Mouse (Mus musculus) heart, embryonic 14.5 days (tissue): ENCODE data around the gene Lmna. TPM values are rescaled to one million over a fixed set of nuclear protein-coding genes. Genes with fewer than 3 reads are reported as not detected.

Experiments used
- ATAC-seq: fragments of 200-750 bp; cut with Nextera tagmentation; 2 replicates; pipeline ENCODE4 v1.8.0; 2017; ENCODE audit warnings: low read depth, moderate TSS enrichment; ENCODE audit not compliant: insufficient number of reproducible peaks, insufficient read depth, low FRiP score
- H3K27ac ChIP-seq, 2 experiments: fragments of 200-500 bp in 1 of 2; fragments of 300-500 bp in 1 of 2; sonication (generic) in 1 of 2; replicated peaks in 1 of 2; 2 replicates each; pipeline ENCODE4 v1.5.1; 2012 to 2014; ENCODE audit warnings: low read depth in 2 of 2, low read length in 2 of 2, control low read depth in 1 of 2, mild to moderate bottlenecking in 1 of 2, mixed read lengths in 1 of 2; ENCODE audit not compliant: control insufficient read depth in 1 of 2, insufficient read depth in 1 of 2
- H3K27me3 ChIP-seq: fragments of 300-500 bp; sonication (generic); 2 replicates; pipeline ENCODE4 v1.6.1; 2014; ENCODE audit warnings: mild to moderate bottlenecking, low read length, control low read depth; ENCODE audit not compliant: control insufficient read depth, insufficient read depth
- H3K36me3 ChIP-seq: fragments of 300-500 bp; sonication (generic); 2 replicates; pipeline ENCODE4 v1.6.1; 2014; ENCODE audit warnings: mild to moderate bottlenecking, control low read depth, low read length, mixed read lengths; ENCODE audit not compliant: control insufficient read depth, insufficient read depth
- H3K4me1 ChIP-seq, 2 experiments: fragments of 200-500 bp in 1 of 2; fragments of 300-500 bp in 1 of 2; sonication (generic) in 1 of 2; 2 replicates each; pipeline ENCODE4 v1.6.1; 2012 to 2014; ENCODE audit warnings: low read length in 2 of 2, control low read depth in 1 of 2, mixed read lengths in 1 of 2; ENCODE audit not compliant: control insufficient read depth in 2 of 2, insufficient read depth in 2 of 2
- H3K4me2 ChIP-seq: fragments of 300-500 bp; sonication (generic); 2 replicates; pipeline ENCODE4 v1.6.1; 2014; ENCODE audit warnings: mild to moderate bottlenecking, low read length
- H3K4me3 ChIP-seq, 2 experiments: fragments of 200-500 bp in 1 of 2; fragments of 300-500 bp in 1 of 2; sonication (generic) in 1 of 2; 2 replicates each; pipeline ENCODE4 v1.5.1; 2012 to 2014; ENCODE audit warnings: low read length in 2 of 2, mild to moderate bottlenecking in 2 of 2, control low read depth in 1 of 2, low read depth in 1 of 2, moderate library complexity in 1 of 2; ENCODE audit not compliant: control insufficient read depth in 1 of 2, insufficient read depth in 1 of 2
- H3K9ac ChIP-seq: fragments of 300-500 bp; sonication (generic); 2 replicates; pipeline ENCODE4 v1.6.1; 2014; ENCODE audit warnings: mild to moderate bottlenecking, low read length
- H3K9me3 ChIP-seq: fragments of 300-500 bp; sonication (generic); 2 replicates; pipeline ENCODE4 v1.6.1; 2016; ENCODE audit warnings: low read length, control low read depth; ENCODE audit not compliant: control insufficient read depth
- WGBS: fragments of 180-500 bp; shearing (Covaris S2); extraction: QIAGEN DNeasy Blood & Tissue Kit; methylation state at CpG from one replicate; pipeline ENCODE4 v1.1.7; 2014; 5-methylcytosine and 5-hydroxymethylcytosine counted together
- polyA plus RNA-seq: library from polyadenylated mRNA; unstranded; fragments of >200 nt; fragmentation: Nextera tagmentation; extraction: Ambion mirVana; gene quantifications from 2 replicates; pipeline ENCODE4 v1.2.1, GENCODE M21; 2014

Lmna gene
- polyA plus RNA-seq, 1 experiment from 2014 or later: 84.1 TPM

DNA sequence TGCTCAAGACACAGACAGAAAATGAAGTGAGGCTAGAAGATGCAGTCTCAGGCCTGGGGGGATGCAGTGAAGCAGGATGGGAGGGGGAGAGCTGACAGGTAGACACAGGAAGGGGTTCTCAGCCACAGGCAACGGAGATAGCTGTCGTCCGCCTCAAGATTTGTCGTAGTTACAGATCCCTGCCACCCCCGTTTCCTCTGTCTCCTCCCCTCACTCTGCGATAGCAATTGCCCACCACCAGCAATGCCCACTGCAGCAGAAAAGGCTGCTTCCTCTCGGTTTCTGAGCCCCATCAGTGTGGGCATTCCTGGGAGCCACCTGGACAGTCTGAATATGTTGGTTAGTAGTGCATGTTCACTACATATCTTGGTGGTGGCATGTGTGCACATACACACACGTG lies 56.4 kb downstream of the Lmna start:
- Histone ChIP-seq H3K9me3 (no peaks in the 10 kb centered on the region), H3K4me1 (peaks cover 4% of the 10 kb centered on the region in 2 experiments; a peak in 3 of 4 replicates), H3K4me3 (no peak overlapping the region), H3K27me3 (peaks cover 18% of the 10 kb centered on the region), H3K9ac (no peak overlapping the region), H3K4me2 (no peak overlapping the region), H3K36me3 (no peaks in the 10 kb centered on the region), H3K27ac (no peak overlapping the region)
- 53% methylated on average over 8 of the region's 8 CpGs for WGBS
- ATAC-seq: no peak

DNA sequence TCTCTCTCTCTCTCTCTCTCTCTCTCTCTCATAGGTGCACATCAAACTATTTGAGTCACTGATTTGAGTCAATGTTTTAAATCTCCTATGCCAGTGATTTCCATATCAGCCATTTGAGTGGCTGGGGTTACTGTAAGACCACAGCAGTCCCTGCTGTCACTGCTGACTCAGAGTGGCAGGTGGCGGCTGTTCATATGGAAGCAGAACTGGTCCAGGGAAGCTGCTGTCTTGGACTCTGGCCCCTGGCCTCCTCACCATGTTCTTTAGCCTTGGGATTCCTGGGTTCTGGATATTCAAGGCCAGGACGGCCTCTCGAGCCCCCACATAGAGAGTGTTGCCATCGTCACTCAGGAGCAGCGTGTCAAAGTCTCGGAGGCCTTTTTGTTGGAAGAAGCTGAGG lies 57.0 kb downstream of the Lmna start:
- H3K27me3 ChIP-seq: peaks cover 22% of the 10 kb centered on the region
- 53% methylated on average over 6 of the region's 6 CpGs for WGBS
- H3K4me2 ChIP-seq: no peak overlapping the region
- H3K9ac ChIP-seq: no peak overlapping the region
- H3K27ac ChIP-seq: no peak overlapping the region
- H3K36me3 ChIP-seq: no peaks in the 10 kb centered on the region
- H3K4me1 ChIP-seq: peaks cover 4 to 8% of the 10 kb centered on the region in 2 experiments; a peak in 3 of 4 replicates
- H3K4me3 ChIP-seq: no peak overlapping the region
- H3K9me3 ChIP-seq: no peaks in the 10 kb centered on the region
- ATAC-seq: no peak

DNA sequence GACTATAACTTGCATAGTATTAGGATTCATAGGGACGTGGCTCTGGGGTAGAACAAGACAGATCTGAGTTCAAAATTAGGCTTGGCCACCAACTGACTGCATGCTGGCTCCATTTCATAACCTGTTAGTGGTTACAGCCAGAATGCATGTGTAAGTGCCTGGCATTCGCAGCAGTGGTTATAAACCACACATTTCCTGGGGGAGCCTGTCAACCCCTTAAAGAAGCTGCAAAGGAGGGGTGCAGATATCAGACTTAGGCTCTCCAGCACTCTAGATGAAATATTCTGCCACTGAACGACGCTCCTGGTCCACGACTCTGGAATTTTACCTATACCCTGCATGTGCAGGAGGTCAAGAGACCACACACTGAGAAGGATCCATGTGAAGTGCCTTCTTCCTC lies 57.5 kb downstream of the Lmna start:
- peaks cover 4 to 8% of the 10 kb centered on the region in 2 experiments; a peak in 3 of 4 replicates for H3K4me1 ChIP-seq
- ATAC-seq: no peak
- H3K9me3 ChIP-seq: no peaks in the 10 kb centered on the region
- H3K4me3 ChIP-seq: no peak overlapping the region
- H3K27me3 ChIP-seq: peaks cover 22% of the 10 kb centered on the region
- no peak overlapping the region for H3K9ac ChIP-seq
- no peaks in the 10 kb centered on the region for H3K36me3 ChIP-seq
- WGBS: 73% methylated on average over 5 of the region's 5 CpGs
- H3K27ac ChIP-seq: no peak overlapping the region
- no peak overlapping the region for H3K4me2 ChIP-seq

DNA sequence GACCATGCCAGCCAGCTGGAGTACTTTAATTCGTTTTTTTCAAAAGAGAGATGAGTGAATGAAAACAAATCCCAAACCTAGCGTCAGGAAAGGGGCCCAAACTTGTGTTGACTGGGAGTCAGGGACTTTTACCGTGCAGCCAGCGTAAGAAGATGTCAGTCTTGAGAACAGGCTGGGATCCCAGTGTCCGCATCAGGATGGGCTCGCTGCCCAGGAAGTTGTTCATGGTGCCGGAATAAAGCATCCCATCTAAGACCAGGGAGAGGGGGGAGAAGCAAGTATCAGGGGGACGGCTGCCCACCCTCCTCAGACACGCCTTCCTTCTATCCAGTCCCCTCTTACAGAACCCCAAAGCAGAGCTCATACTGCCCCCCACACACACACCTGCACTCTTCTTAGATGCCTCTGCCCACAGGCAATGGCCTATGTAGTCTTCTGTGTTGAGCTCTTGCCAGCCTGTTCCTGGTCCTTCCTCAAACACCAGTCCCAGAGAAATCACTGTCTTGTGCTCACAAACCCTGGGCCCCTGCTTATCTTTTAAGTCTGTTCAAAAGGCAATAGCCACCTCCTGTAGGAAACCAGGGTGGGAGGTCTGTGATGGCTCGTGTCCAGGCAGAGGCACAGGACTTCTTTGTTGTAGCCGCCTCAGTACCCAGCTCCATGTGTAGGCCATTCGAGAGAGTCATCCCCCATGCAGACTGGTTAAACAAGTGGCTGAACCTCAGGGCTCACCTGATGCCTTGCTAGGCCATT lies 59.2 kb downstream of the Lmna start:
- H3K9ac ChIP-seq: no peak overlapping the region
- H3K27ac ChIP-seq: no peak overlapping the region
- H3K4me1 ChIP-seq: peaks cover 4 to 10% of the 10 kb centered on the region in 2 experiments; a peak in 3 of 4 replicates
- no peak overlapping the region for H3K4me2 ChIP-seq
- WGBS: 74% methylated on average over 12 of the region's 12 CpGs
- H3K4me3 ChIP-seq: no peak overlapping the region
- H3K9me3 ChIP-seq: no peaks in the 10 kb centered on the region
- ATAC-seq: no peak
- H3K27me3 ChIP-seq: peaks cover 22% of the 10 kb centered on the region
- no peaks in the 10 kb centered on the region for H3K36me3 ChIP-seq

DNA sequence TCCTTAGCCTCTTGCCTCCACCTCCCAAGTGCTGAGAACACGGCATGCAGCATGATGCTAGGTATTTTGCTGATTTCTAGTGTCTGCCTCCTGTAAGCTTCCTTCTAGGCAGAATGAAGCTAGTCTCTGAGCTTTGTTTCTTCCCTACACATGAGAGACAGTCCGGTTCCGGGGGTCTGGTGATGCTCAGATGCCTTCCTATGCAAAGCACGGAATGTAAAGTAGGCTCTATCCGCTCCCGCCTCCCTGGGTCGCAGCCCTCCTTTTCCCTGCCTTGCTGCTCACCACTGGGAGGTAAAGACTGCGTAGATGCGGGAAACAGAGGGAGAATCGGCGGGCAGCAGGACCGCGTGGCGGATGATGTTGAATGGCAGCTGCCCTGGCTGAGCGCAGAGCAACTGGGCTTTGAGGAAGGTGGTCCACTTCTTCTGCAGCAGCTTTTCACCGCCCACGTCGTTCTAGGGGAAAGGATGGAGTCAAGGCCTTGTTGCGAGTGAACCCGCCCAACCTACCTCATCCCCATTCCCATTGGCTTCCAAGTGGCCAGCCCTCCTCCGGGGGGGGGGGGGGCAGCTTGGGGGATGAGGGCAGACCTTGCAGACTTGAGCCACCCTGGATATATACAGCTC lies 60.2 kb downstream of the Lmna start:
- Histone ChIP-seq H3K9ac (peak overlapping the region; percentile 55), H3K27me3 (peaks cover 22% of the 10 kb centered on the region), H3K4me2 (peak overlapping the region; percentile 51), H3K9me3 (no peaks in the 10 kb centered on the region), H3K4me3 (peak overlapping the region; percentile 16 to 25; a peak in 1 of 4 replicates), H3K36me3 (no peaks in the 10 kb centered on the region), H3K4me1 (peaks cover 2 to 8% of the 10 kb centered on the region in 2 experiments; a peak in 2 of 4 replicates), H3K27ac (no peak overlapping the region)
- ATAC-seq: no peak
- 8% methylated on average over 21 of the region's 21 CpGs for WGBS

DNA sequence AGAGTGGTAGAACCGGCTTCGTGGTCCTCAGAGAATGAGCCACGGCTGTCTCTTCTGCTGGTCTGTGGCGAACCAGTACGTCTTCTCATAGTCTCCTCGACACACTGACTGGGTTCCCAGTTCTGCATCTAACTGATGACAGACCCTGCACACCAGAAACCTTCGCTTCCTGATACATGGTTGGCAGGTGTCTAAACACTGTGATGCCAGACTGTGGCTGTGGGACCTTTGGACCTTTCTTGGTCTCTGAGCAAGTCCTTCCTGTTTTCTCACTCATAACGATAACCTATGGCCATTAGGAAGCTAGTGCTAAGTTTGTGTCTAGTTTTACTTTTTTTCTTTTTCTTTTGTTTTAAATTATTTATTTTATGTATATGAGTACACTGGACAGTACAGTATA lies 61.3 kb downstream of the Lmna start:
- Histone ChIP-seq H3K9ac (no peak overlapping the region), H3K4me1 (peaks cover 2 to 8% of the 10 kb centered on the region in 2 experiments; a peak in 2 of 4 replicates), H3K9me3 (no peaks in the 10 kb centered on the region), H3K36me3 (no peaks in the 10 kb centered on the region), H3K27ac (no peak overlapping the region), H3K27me3 (peaks cover 19% of the 10 kb centered on the region), H3K4me2 (no peak overlapping the region), H3K4me3 (no peak overlapping the region)
- no peak for ATAC-seq
- WGBS: 84% methylated on average over 8 of the region's 8 CpGs

DNA sequence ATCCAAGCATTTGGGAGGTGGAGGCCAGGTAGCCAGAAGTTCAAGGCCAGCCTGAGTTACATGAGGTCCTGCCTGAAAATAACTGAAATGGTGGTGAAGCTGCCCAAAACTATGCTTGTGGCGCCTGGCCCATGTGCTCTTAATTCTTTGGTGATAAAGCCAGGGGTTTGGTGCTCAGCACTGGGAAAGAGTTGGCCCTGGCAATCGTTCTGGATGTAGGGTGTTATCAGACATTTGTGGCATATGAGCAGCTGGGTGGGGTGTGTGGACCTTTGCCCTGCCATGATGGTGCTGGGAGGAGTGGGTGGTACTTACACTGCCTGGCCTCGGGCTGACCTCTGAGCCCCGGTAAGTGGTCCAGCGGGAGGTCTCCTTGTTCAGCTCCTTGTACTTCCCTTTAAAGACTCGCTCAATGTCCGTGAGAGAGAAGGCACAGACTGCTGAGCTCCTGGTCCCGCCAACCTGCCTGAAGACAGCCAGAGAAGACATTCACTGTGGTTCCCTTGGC lies 62.0 kb downstream of the Lmna start:
- Histone ChIP-seq H3K36me3 (no peaks in the 10 kb centered on the region), H3K9me3 (no peaks in the 10 kb centered on the region)

More for the DNA sequence above, 62.0 kb downstream of the Lmna start:
- Histone ChIP-seq H3K27me3 (peaks cover 19% of the 10 kb centered on the region), H3K27ac (no peak overlapping the region), H3K4me2 (no peak overlapping the region), H3K9ac (no peak overlapping the region), H3K4me1 (peaks cover 2 to 8% of the 10 kb centered on the region in 2 experiments; a peak in 2 of 4 replicates), H3K4me3 (no peak overlapping the region)
- no peak for ATAC-seq
- 50% methylated on average over 8 of the region's 8 CpGs for WGBS
